Mouse (Mus musculus) cortical plate, adult 2 months (tissue): ENCODE results near the gene Rcor2.

Experiments used
- CTCF ChIP-seq: fragments of 200-500 bp; IDR thresholded peaks from 2 replicates; pipeline ENCODE4 v1.5.1; 2011; ENCODE audit warnings: mild to moderate bottlenecking, control low read depth, low read length; ENCODE audit not compliant: insufficient read depth; ENCODE audit errors: extremely low read depth
- POLR2A ChIP-seq: fragments of 200-500 bp; IDR thresholded peaks from 2 replicates; pipeline ENCODE4 v1.6.1; 2011; ENCODE audit warnings: mild to moderate bottlenecking, low read length, control low read depth; ENCODE audit not compliant: insufficient read depth; ENCODE audit errors: extremely low read depth

DNA sequence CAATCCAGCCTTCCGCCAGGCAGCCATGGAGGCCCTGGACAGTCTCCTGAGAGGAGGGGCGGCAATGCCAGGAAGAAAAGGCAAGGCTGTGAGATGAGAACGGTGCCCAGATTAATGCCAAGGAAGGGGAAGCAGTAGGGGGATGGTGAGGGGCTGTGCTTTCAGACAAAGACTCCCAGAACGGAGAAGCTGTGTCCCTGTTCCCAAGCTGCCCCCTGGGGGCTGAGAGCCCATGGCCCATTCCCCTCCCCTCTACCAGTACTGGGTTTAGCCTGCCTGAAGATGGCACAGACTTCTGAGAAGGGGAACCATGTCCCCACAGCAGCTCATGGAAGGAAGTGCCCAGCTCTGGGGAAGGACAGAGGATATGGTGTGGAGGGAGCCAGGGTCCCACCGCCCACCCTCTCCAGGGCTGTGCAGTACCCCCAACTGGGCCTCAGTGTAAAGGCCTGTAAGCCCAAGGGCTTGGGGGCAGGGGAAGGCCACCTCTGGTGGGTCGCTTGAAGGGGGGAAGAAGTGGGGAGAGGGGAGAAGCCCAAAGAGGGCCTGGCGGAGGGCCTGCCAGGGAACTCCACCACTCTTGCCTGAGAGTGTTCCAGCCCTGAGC is 9.0 kb downstream of the Rcor2 start:
- TF ChIP-seq CTCF (no peak), POLR2A (no peak)
